Mouse (Mus musculus): Measurements from ENCODE around the gene Ppil6. TPM values are rescaled to one million over a fixed set of nuclear protein-coding genes. Genes with fewer than 3 reads are reported as not detected.

Gene Ppil6
- polyA plus RNA-seq, 1 experiment from 2014 or later = 3.3 TPM

DNA sequence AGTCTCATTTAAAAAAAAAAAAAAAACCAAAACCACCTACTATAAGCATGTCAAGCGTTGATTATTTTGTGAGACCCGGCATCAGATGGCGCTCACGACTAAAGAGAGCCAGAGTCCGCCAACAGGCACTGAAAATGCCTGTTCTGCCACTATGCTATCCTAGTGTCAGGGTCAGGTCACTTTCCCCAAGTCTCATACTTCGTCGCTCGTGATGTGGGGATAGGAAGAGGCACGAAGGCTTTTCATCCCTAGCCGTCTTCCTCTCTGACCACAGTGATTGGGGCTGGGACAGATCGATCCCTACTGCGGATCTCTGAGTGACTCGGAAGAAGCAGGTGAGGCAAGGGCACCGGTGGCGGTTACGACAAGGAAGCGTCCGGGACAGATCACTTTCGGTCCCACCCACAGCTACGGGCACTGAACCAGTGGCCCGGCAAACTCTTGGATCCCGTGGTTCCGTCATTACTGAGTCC lies 28.3 kb downstream of the Ppil6 start:
- Histone ChIP-seq H3K9me3 (replicated peaks; ENCODE audit: low read length) (no peaks in the 10 kb centered on the region), H3K4me2 (ENCODE audit: low read length) (peak overlapping the region; percentile 61), H3K9ac (ENCODE audit: low read depth, low read length) (peak overlapping the region; percentile 94), H3K4me3 (replicated peaks; ENCODE audit: low read depth, low read length) (peak overlapping the region; percentile 93), H3K27me3 (ENCODE audit: insufficient read depth, low read length) (no peaks in the 10 kb centered on the region), H3K4me1 (replicated peaks; ENCODE audit: insufficient read depth, low read length) (0 out of 2 replicates have a peak, but pooled peaks cover 7% of the 10 kb centered on the region), H3K27ac (peak overlapping the region; percentile 97), H3K36me3 (ENCODE audit: insufficient read depth, low read length) (no peaks in the 10 kb centered on the region)
- peak; percentile 74 for TF ChIP-seq CTCF (IDR thresholded peaks at IDR 0.05; ENCODE audit: low read depth)
- DNase-seq (ENCODE audit: low spot score) (peak; percentile 92), ATAC-seq (replicated peaks; ENCODE audit: low FRiP score, low read depth) (peak; percentile 45)
- WGBS = under 1% methylated on average over 23 of the region's 23 CpGs

DNA sequence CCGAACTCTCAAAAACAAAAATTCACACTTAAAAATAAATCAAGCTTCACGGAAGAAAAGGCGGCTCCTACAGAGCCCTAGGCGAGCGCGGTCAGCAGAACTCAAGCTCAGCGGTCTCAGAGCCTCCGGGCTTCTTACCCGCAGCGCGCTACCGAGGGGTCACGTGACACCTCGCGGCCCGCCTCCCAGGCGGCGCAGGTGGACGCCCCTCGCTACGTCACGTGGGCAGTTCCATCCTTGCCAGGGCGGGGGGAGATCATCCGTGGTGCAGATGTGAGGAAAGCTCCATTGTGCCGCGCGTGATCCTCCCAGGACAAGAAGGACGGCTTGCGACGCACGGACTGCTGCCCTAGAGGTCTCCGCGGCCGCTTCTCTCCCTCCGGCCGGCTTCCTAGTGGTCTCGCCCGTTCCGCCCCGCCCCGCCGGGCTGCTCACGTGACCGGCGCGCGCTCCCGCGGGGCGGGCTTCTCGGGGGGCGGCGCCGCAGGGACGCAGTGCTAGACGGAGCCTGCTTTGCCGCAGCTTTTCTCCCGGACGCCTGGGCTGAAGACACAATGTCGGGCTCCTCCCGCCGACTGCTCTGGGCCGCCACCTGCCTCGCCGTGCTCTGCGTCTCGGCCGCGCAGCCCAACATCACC lies 28.9 kb downstream of the Ppil6 start, which contains the start of gene Cd164:
TSS of gene Cd164 (plus strand) at position 434 of the 638 bp plus-strand sequence.
- DNase-seq (ENCODE audit: low spot score) (peak; percentile 95), ATAC-seq (replicated peaks; ENCODE audit: low FRiP score, low read depth) (peak; percentile 94)
- peak within 1 kb of the TSS; percentile 93 for H3K4me3 ChIP-seq (replicated peaks; ENCODE audit: low read depth, low read length)
- H3K9ac ChIP-seq (ENCODE audit: low read depth, low read length) = peak within 1 kb of the TSS; percentile 94
- H3K4me1 ChIP-seq (replicated peaks; ENCODE audit: insufficient read depth, low read length) = 0 out of 2 replicates have a peak, but pooled peaks cover 7% of the 10 kb centered on the region
- H3K36me3 ChIP-seq (ENCODE audit: insufficient read depth, low read length) = no peaks in the 10 kb centered on the region
- WGBS = under 1% methylated on average over 67 of the region's 69 CpGs
- TF ChIP-seq CTCF (IDR thresholded peaks at IDR 0.05; ENCODE audit: low read depth) = no peak
- H3K9me3 ChIP-seq (replicated peaks; ENCODE audit: low read length) = no peaks in the 10 kb centered on the region
- H3K27ac ChIP-seq = peak within 1 kb of the TSS; percentile 97
- H3K4me2 ChIP-seq (ENCODE audit: low read length) = peak within 1 kb of the TSS; percentile 61
- H3K27me3 ChIP-seq (ENCODE audit: insufficient read depth, low read length) = no peaks in the 10 kb centered on the region

DNA sequence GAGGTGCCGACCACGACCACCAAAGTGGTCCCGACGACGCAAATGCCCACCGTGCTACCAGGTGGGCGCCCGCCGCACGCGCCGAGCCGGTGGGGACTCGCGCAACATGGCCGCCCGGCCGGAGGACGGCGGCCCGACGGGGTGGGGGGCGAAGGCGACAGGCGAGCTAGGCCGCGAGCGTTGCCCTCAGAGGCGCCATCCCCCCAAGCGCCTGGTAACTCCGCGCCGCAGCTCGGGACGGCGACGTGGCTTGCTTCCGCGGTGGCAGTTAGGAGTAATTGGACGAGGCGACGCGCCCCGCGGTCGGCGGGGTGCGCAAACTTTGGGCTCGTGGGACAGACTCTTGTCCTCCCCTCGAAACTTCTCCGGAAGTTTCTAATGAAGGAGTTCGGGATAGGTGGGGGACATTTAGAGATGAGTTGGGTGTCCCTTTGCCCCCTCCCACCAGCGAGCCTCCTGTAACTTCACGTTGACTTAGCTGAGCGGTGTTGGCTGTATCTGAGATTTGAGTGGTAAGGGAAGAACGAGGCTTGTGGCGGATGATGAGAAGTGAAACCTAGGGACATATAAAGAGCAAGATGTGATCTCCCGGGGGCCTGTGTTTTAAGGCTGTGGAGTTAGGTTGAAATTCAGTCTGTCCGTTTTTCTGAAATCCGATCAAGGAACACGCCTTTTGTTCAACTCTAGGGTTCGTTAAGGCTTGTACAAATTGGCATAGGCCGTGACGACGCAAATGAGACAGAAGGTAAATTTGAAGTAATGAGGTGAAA lies 29.6 kb downstream of the Ppil6 start:
- Histone ChIP-seq H3K9ac (ENCODE audit: low read depth, low read length) (peak overlapping the region; percentile 94), H3K27me3 (ENCODE audit: insufficient read depth, low read length) (no peaks in the 10 kb centered on the region), H3K4me2 (ENCODE audit: low read length) (peak overlapping the region; percentile 61), H3K9me3 (replicated peaks; ENCODE audit: low read length) (no peaks in the 10 kb centered on the region), H3K27ac (peak overlapping the region; percentile 97), H3K4me1 (replicated peaks; ENCODE audit: insufficient read depth, low read length) (0 out of 2 replicates have a peak, but pooled peaks cover 7% of the 10 kb centered on the region), H3K4me3 (replicated peaks; ENCODE audit: low read depth, low read length) (peak overlapping the region; percentile 93), H3K36me3 (ENCODE audit: insufficient read depth, low read length) (no peaks in the 10 kb centered on the region)
- TF ChIP-seq CTCF (IDR thresholded peaks at IDR 0.05; ENCODE audit: low read depth) = peak; percentile 1; the same call in 1 of the 2 replicates
- WGBS = under 1% methylated on average over 65 of the region's 65 CpGs
- ATAC-seq (replicated peaks; ENCODE audit: low FRiP score, low read depth) (peak; percentile 44; the same call in 1 of the 2 replicates), DNase-seq (ENCODE audit: low spot score) (peak; percentile 67)

DNA sequence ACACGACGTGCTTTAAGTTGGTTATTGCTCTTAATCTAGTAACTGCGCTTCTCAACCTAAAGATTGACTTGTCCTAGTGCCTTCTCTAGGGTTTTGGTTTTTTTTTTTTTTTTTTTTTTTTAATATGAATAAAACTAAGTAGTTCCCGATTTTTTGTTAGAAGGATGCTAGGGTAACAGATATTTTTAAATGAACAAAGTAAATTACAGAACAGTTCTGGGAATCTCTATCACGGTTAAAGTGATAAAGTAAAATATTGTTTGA lies 30.1 kb downstream of the Ppil6 start:
- H3K4me2 ChIP-seq (ENCODE audit: low read length) = peak overlapping the region; percentile 61
- H3K36me3 ChIP-seq (ENCODE audit: insufficient read depth, low read length) = no peaks in the 10 kb centered on the region
- H3K27ac ChIP-seq = no peak overlapping the region
- DNase-seq (ENCODE audit: low spot score) (no peak), ATAC-seq (replicated peaks; ENCODE audit: low FRiP score, low read depth) (no peak)
- no peaks in the 10 kb centered on the region for H3K27me3 ChIP-seq (ENCODE audit: insufficient read depth, low read length)
- H3K9me3 ChIP-seq (replicated peaks; ENCODE audit: low read length) = no peaks in the 10 kb centered on the region
- WGBS = 1% methylated on average over 5 of the region's 5 CpGs
- TF ChIP-seq CTCF (IDR thresholded peaks at IDR 0.05; ENCODE audit: low read depth) = no peak
- peak overlapping the region; percentile 93 for H3K4me3 ChIP-seq (replicated peaks; ENCODE audit: low read depth, low read length)
- H3K9ac ChIP-seq (ENCODE audit: low read depth, low read length) = peak overlapping the region; percentile 94
- 0 out of 2 replicates have a peak, but pooled peaks cover 7% of the 10 kb centered on the region for H3K4me1 ChIP-seq (replicated peaks; ENCODE audit: insufficient read depth, low read length)

DNA sequence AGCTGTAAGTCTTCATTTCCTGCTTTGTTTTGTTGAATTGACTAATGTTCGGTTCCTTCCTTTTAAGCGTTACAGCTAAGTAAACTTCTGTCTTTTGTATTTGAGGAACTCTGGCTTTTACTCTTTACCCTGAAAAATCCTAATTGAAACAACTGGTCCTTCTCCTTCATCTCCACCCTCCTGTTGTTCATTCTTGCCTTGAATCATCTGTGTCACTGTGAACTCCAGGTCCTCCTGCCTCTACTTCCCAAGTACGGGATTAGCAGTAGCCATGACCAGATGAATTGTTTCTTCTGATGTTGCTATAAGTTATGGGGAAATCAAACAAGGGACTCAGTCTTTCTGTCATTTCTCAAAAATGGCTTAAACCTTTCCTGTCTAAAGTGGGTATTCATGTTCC lies 33.1 kb downstream of the Ppil6 start:
- DNase-seq (ENCODE audit: low spot score) (peak; percentile 17), ATAC-seq (replicated peaks; ENCODE audit: low FRiP score, low read depth) (no peak)
- Histone ChIP-seq H3K9ac (ENCODE audit: low read depth, low read length) (no peak overlapping the region), H3K9me3 (replicated peaks; ENCODE audit: low read length) (no peaks in the 10 kb centered on the region), H3K27ac (no peak overlapping the region), H3K36me3 (ENCODE audit: insufficient read depth, low read length) (peaks cover 6% of the 10 kb centered on the region; the same call in 1 of the 2 replicates), H3K4me2 (ENCODE audit: low read length) (no peak overlapping the region), H3K4me3 (replicated peaks; ENCODE audit: low read depth, low read length) (no peak overlapping the region), H3K27me3 (ENCODE audit: insufficient read depth, low read length) (no peaks in the 10 kb centered on the region), H3K4me1 (replicated peaks; ENCODE audit: insufficient read depth, low read length) (0 out of 2 replicates have a peak, but pooled peaks cover 7% of the 10 kb centered on the region)
- WGBS = 65% methylated on average over 3 of the region's 3 CpGs
- TF ChIP-seq CTCF (IDR thresholded peaks at IDR 0.05; ENCODE audit: low read depth) = no peak

DNA sequence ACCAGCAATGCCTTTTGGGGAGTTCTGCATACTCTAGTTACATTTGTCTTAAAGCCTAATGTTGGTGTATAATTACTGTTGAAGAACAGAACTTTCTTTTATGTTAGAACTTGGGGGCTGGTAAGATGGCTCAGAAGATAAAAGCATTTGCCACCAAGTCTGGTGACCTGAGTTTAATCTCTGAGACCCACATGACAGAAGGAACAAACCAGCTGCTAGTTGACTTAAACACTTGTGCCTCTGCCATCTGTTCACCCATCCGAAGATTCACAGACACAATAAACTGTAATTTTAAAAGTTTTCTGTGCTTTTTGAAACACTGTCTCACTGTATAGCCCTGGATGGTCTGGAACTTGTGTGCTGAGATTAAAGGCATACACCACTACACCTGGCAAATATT lies 35.5 kb downstream of the Ppil6 start:
- Histone ChIP-seq H3K27ac (no peak overlapping the region), H3K4me2 (ENCODE audit: low read length) (no peak overlapping the region), H3K9ac (ENCODE audit: low read depth, low read length) (no peak overlapping the region), H3K27me3 (ENCODE audit: insufficient read depth, low read length) (no peaks in the 10 kb centered on the region), H3K4me1 (replicated peaks; ENCODE audit: insufficient read depth, low read length) (0 out of 2 replicates have a peak, but pooled peaks cover 7% of the 10 kb centered on the region), H3K9me3 (replicated peaks; ENCODE audit: low read length) (no peaks in the 10 kb centered on the region), H3K36me3 (ENCODE audit: insufficient read depth, low read length) (peaks cover 21% of the 10 kb centered on the region), H3K4me3 (replicated peaks; ENCODE audit: low read depth, low read length) (no peak overlapping the region)
- no peak for TF ChIP-seq CTCF (IDR thresholded peaks at IDR 0.05; ENCODE audit: low read depth)
- DNase-seq (ENCODE audit: low spot score) (no peak), ATAC-seq (replicated peaks; ENCODE audit: low FRiP score, low read depth) (no peak)
- 82% methylated on average over 1 of the region's 1 CpGs for WGBS
